Mouse (Mus musculus) limb, embryonic 14.5 days (tissue): ENCODE measurements around the gene Mcrip1. TPM values are rescaled to one million over a fixed set of nuclear protein-coding genes. Genes with fewer than 3 reads are reported as not detected.
"Not testable (repeated sequence)": the region's sequence is repeated elsewhere in the genome, so short reads cannot be mapped to it uniquely, and the experiment has no call there.

Experiments
- ATAC-seq: fragments of 200-750 bp; cut with Nextera tagmentation; 2 replicates; pipeline ENCODE4 v1.8.0; 2017; ENCODE audit warnings: low read depth, moderate number of reproducible peaks, moderate TSS enrichment; ENCODE audit not compliant: low FRiP score
- DNase-seq: peaks from one replicate; pipeline ENCODE4 v3.0.0-alpha.2; 2015; ENCODE audit warnings: low spot score
- H3K27ac ChIP-seq: fragments of 300-500 bp; sonication (generic); replicated peaks from 2 replicates; pipeline ENCODE4 v1.5.1; 2014; ENCODE audit warnings: low read depth, mild to moderate bottlenecking, low read length, moderate library complexity, mixed read lengths
- H3K27me3 ChIP-seq: fragments of 300-500 bp; sonication (generic); 2 replicates; pipeline ENCODE4 v1.6.1; 2014; ENCODE audit warnings: low read length, mixed read lengths; ENCODE audit not compliant: control insufficient read depth, insufficient read depth
- H3K36me3 ChIP-seq: fragments of 300-500 bp; sonication (generic); 2 replicates; pipeline ENCODE4 v1.6.1; 2014; ENCODE audit warnings: mild to moderate bottlenecking, low read length, moderate library complexity, mixed read lengths; ENCODE audit not compliant: control insufficient read depth, insufficient read depth
- H3K4me1 ChIP-seq: fragments of 300-500 bp; sonication (generic); 2 replicates; pipeline ENCODE4 v1.6.1; 2014; ENCODE audit warnings: antibody characterized with exemption, low read length, mixed read lengths; ENCODE audit not compliant: control insufficient read depth, insufficient read depth
- H3K4me2 ChIP-seq: fragments of 300-500 bp; sonication (generic); replicated peaks from 2 replicates; pipeline ENCODE4 v1.6.1; 2014; ENCODE audit warnings: low read depth, mild to moderate bottlenecking, low read length, moderate library complexity; ENCODE audit not compliant: severe bottlenecking
- H3K4me3 ChIP-seq: fragments of 300-500 bp; sonication (generic); replicated peaks from 2 replicates; pipeline ENCODE4 v1.5.1; 2014; ENCODE audit warnings: low read length
- H3K9ac ChIP-seq: fragments of 300-500 bp; sonication (generic); 2 replicates; pipeline ENCODE4 v1.6.1; 2014; ENCODE audit warnings: mild to moderate bottlenecking, low read depth, low read length, moderate library complexity; ENCODE audit not compliant: severe bottlenecking
- H3K9me3 ChIP-seq: fragments of 300-500 bp; sonication (generic); 2 replicates; pipeline ENCODE4 v1.6.1; 2016; ENCODE audit warnings: low read length; ENCODE audit not compliant: control insufficient read depth
- POLR2A ChIP-seq: fragments of 200-500 bp; IDR thresholded peaks from 2 replicates; pipeline ENCODE4 v1.8.0; 2012; ENCODE audit warnings: inconsistent platforms, mild to moderate bottlenecking, moderate library complexity, borderline replicate concordance; ENCODE audit not compliant: insufficient read depth, insufficient read length; ENCODE audit errors: extremely low read depth
- WGBS: fragments of 180-500 bp; shearing (Covaris S2); extraction: QIAGEN DNeasy Blood & Tissue Kit; methylation state at CpG from one replicate; pipeline ENCODE4 v1.1.7; 2014; 5-methylcytosine and 5-hydroxymethylcytosine counted together
- polyA plus RNA-seq, 2 experiments: library from polyadenylated mRNA; depleted of rRNA in 1 of 2; stranded (reverse) in 1 of 2; unstranded in 1 of 2; fragments of >200 nt; fragmentation: Nextera tagmentation in 1 of 2; extraction: Ambion mirVana in 1 of 2; gene quantifications; 2 replicates each; pipeline versions ENCODE4 v1.2.1 to v1.2.3; 2012 to 2014

Gene Mcrip1
- polyA plus RNA-seq, 2 experiments, result 203 to 271 TPM

GRCm38 (mm10) chr11:120518558-120518957 lies 31.0 kb downstream of the Mcrip1 start:
- no peak for ATAC-seq
- no peak overlapping the region for H3K4me2 ChIP-seq
- DNase-seq, result no peak
- no peak overlapping the region for H3K4me3 ChIP-seq
- H3K9ac ChIP-seq, result no peak overlapping the region
- no peaks in the 10 kb centered on the region for H3K9me3 ChIP-seq
- no peaks in the 10 kb centered on the region for H3K27me3 ChIP-seq
- H3K27ac ChIP-seq, result no peak overlapping the region
- H3K4me1 ChIP-seq, result 0 out of 2 replicates have a peak, but pooled peaks cover 4% of the 10 kb centered on the region
- H3K36me3 ChIP-seq, result no peaks in the 10 kb centered on the region
- 73% methylated on average over 6 of the region's 6 CpGs for WGBS
- no peak for TF ChIP-seq POLR2A

- no peak overlapping the region for H3K4me3 ChIP-seq
- no peaks in the 10 kb centered on the region for H3K27me3 ChIP-seq
- WGBS, result 68% methylated on average over 6 of the region's 6 CpGs
- 0 out of 2 replicates have a peak, but pooled peaks cover 4% of the 10 kb centered on the region for H3K4me1 ChIP-seq
- no peaks in the 10 kb centered on the region for H3K36me3 ChIP-seq
- DNase-seq (no peak), ATAC-seq (no peak)
- no peak for TF ChIP-seq POLR2A
- H3K27ac ChIP-seq, result no peak overlapping the region
- H3K4me2 ChIP-seq, result no peak overlapping the region
- H3K9me3 ChIP-seq, result no peaks in the 10 kb centered on the region
- no peak overlapping the region for H3K9ac ChIP-seq
Observed at GRCm38 (mm10) chr11:120518027-120518426, 31.5 kb downstream of the Mcrip1 start.

- no peak overlapping the region for H3K4me2 ChIP-seq
- H3K4me3 ChIP-seq, result no peak overlapping the region
- TF ChIP-seq POLR2A, result no peak
- H3K9me3 ChIP-seq, result no peaks in the 10 kb centered on the region
- no peaks in the 10 kb centered on the region for H3K36me3 ChIP-seq
- ATAC-seq, result no peak
- 83% methylated on average over 4 of the region's 4 CpGs for WGBS
- DNase-seq, result no peak
- H3K27me3 ChIP-seq, result no peaks in the 10 kb centered on the region
- H3K4me1 ChIP-seq, result 0 out of 2 replicates have a peak, but pooled peaks cover 4% of the 10 kb centered on the region
- H3K9ac ChIP-seq, result no peak overlapping the region
- H3K27ac ChIP-seq, result no peak overlapping the region
Observed at GRCm38 (mm10) chr11:120517147-120517546, 32.4 kb downstream of the Mcrip1 start.

GRCm38 (mm10) chr11:120515611-120516010 lies 33.9 kb downstream of the Mcrip1 start:
- Histone ChIP-seq H3K27me3 (no peaks in the 10 kb centered on the region), H3K4me2 (no peak overlapping the region), H3K4me1 (no peaks in the 10 kb centered on the region), H3K4me3 (no peak overlapping the region), H3K27ac (no peak overlapping the region), H3K9me3 (no peaks in the 10 kb centered on the region), H3K9ac (no peak overlapping the region), H3K36me3 (no peaks in the 10 kb centered on the region)
- WGBS, result 17% methylated on average over 17 of the region's 17 CpGs
- ATAC-seq (peak; percentile 74; the same call in 1 of the 2 replicates), DNase-seq (peak; percentile 80)
- no peak for TF ChIP-seq POLR2A

GRCm38 (mm10) chr11:120514262-120514661 lies 35.3 kb downstream of the Mcrip1 start:
- not testable (repeated sequence) for H3K4me3 ChIP-seq, H3K27me3 ChIP-seq, H3K27ac ChIP-seq, H3K9me3 ChIP-seq, DNase-seq, H3K36me3 ChIP-seq, H3K9ac ChIP-seq, ATAC-seq, H3K4me2 ChIP-seq, H3K4me1 ChIP-seq
- 91% methylated on average over 2 of the region's 2 CpGs for WGBS

GRCm38 (mm10) chr11:120512790-120513453 lies 36.6 kb downstream of the Mcrip1 start:
- DNase-seq (no peak), ATAC-seq (no peak)
- 35% methylated on average over 6 of the region's 6 CpGs for WGBS
- Histone ChIP-seq H3K27me3 (no peaks in the 10 kb centered on the region), H3K36me3 (no peaks in the 10 kb centered on the region), H3K27ac (no peak overlapping the region), H3K9ac (no peak overlapping the region), H3K9me3 (no peaks in the 10 kb centered on the region), H3K4me2 (no peak overlapping the region), H3K4me3 (no peak overlapping the region), H3K4me1 (no peaks in the 10 kb centered on the region)
- TF ChIP-seq POLR2A, result no peak
